Mouse (Mus musculus): ENCODE results near the gene Adgrf3. TPM values are rescaled to one million over a fixed set of nuclear protein-coding genes. Genes with fewer than 3 reads are reported as not detected.

Gene Adgrf3
- polyA plus RNA-seq (2016; fragmentation: Nextera tagmentation; extraction: Ambion mirVana): 0.18 TPM in 1 of 2 replicates, not detected in the other

- no peak within 1 kb of the TSS for H3K4me3 ChIP-seq
- no peaks in the 10 kb centered on the region for H3K9me3 ChIP-seq
- H3K4me2 ChIP-seq (replicated peaks): no peak within 1 kb of the TSS
- no peaks in the 10 kb centered on the region for H3K4me1 ChIP-seq
- no peak within 1 kb of the TSS for H3K9ac ChIP-seq
- no peaks in the 10 kb centered on the region for H3K27me3 ChIP-seq
- no peak within 1 kb of the TSS for H3K27ac ChIP-seq
- WGBS: 41% methylated on average over 5 of the region's 5 CpGs
- no peak for ATAC-seq (ENCODE audit: insufficient number of reproducible peaks, insufficient read depth, low FRiP score, low TSS enrichment)
- H3K36me3 ChIP-seq: no peaks in the 10 kb centered on the region
Measured at GRCm38 (mm10) chr5:30205493-30205892, at the start of gene Adgrf3. Gene Adgrf3 (minus strand): TSS chr5:30205722.

- no peaks in the 10 kb centered on the region for H3K9me3 ChIP-seq
- H3K4me2 ChIP-seq (replicated peaks): no peak overlapping the region
- H3K27ac ChIP-seq: no peak overlapping the region
- 0 out of 2 replicates have a peak, but pooled peaks cover 4% of the 10 kb centered on the region for H3K4me1 ChIP-seq
- 97% methylated on average over 1 of the region's 1 CpGs for WGBS
- no peak overlapping the region for H3K9ac ChIP-seq
- no peaks in the 10 kb centered on the region for H3K27me3 ChIP-seq
- no peak for ATAC-seq (ENCODE audit: insufficient number of reproducible peaks, insufficient read depth, low FRiP score, low TSS enrichment)
- H3K4me3 ChIP-seq: no peak overlapping the region
- peaks cover 11% of the 10 kb centered on the region; the same call in 1 of the 2 replicates for H3K36me3 ChIP-seq
Measured at GRCm38 (mm10) chr5:30247666-30248065, 42.1 kb upstream of the Adgrf3 start.

- 87% methylated on average over 9 of the region's 9 CpGs for WGBS
- peaks cover 6% of the 10 kb centered on the region; the same call in 1 of the 2 replicates for H3K36me3 ChIP-seq
Measured at GRCm38 (mm10) chr5:30245861-30246416, 40.4 kb upstream of the Adgrf3 start.

GRCm38 (mm10) chr5:30243741-30244140, 38.2 kb upstream of the Adgrf3 start:
- H3K4me2 ChIP-seq (replicated peaks): no peak overlapping the region
- H3K27me3 ChIP-seq: no peaks in the 10 kb centered on the region
- H3K9ac ChIP-seq: no peak overlapping the region
- 0 out of 2 replicates have a peak, but pooled peaks cover 4% of the 10 kb centered on the region for H3K4me1 ChIP-seq
- WGBS: 78% methylated on average over 9 of the region's 9 CpGs
- H3K27ac ChIP-seq: no peak overlapping the region
- peaks cover 1% of the 10 kb centered on the region; the same call in 1 of the 2 replicates for H3K36me3 ChIP-seq
- H3K4me3 ChIP-seq: no peak overlapping the region
- ATAC-seq (ENCODE audit: insufficient number of reproducible peaks, insufficient read depth, low FRiP score, low TSS enrichment): no peak
- H3K9me3 ChIP-seq: no peaks in the 10 kb centered on the region

More at GRCm38 (mm10) chr5:30245861-30246416, 40.4 kb upstream of the Adgrf3 start:
- Histone ChIP-seq H3K9ac (no peak overlapping the region), H3K9me3 (no peaks in the 10 kb centered on the region), H3K27ac (no peak overlapping the region), H3K4me2 (replicated peaks) (no peak overlapping the region), H3K4me1 (0 out of 2 replicates have a peak, but pooled peaks cover 4% of the 10 kb centered on the region), H3K4me3 (no peak overlapping the region), H3K27me3 (no peaks in the 10 kb centered on the region)
- no peak for ATAC-seq (ENCODE audit: insufficient number of reproducible peaks, insufficient read depth, low FRiP score, low TSS enrichment)

GRCm38 (mm10) chr5:30242410-30242809, 36.9 kb upstream of the Adgrf3 start:
- no peak for ATAC-seq (ENCODE audit: insufficient number of reproducible peaks, insufficient read depth, low FRiP score, low TSS enrichment)
- WGBS: 82% methylated on average over 1 of the region's 1 CpGs
- H3K4me3 ChIP-seq: no peak overlapping the region
- H3K36me3 ChIP-seq: no peaks in the 10 kb centered on the region
- no peak overlapping the region for H3K27ac ChIP-seq
- H3K9ac ChIP-seq: no peak overlapping the region
- H3K4me2 ChIP-seq (replicated peaks): no peak overlapping the region
- H3K27me3 ChIP-seq: no peaks in the 10 kb centered on the region
- no peaks in the 10 kb centered on the region for H3K9me3 ChIP-seq
- 0 out of 2 replicates have a peak, but pooled peaks cover 4% of the 10 kb centered on the region for H3K4me1 ChIP-seq

DNA sequence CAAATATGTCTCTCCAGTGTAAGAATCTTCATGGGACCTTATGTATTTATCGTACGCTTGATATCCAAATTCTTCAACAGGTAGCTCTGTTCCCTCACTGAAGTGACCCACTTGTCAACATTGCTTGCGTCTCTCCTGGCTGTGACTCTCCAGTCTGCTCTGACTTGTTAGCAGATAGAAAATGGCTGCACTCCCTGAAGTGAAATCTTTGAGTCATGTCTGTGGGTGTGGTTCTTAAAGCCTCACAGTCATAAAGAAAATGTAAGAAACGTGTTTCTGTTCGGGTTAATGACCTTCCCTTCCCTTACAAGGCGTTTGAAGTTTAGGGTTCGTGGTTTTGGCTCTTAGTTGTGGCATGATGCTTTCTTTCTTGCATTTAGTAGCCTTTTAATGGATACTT, 35.0 kb upstream of the Adgrf3 start:
- ATAC-seq (ENCODE audit: insufficient number of reproducible peaks, insufficient read depth, low FRiP score, low TSS enrichment): no peak
- no peaks in the 10 kb centered on the region for H3K27me3 ChIP-seq
- H3K4me1 ChIP-seq: 0 out of 2 replicates have a peak, but pooled peaks cover 3% of the 10 kb centered on the region
- no peaks in the 10 kb centered on the region for H3K9me3 ChIP-seq
- no peak overlapping the region for H3K27ac ChIP-seq
- H3K36me3 ChIP-seq: no peaks in the 10 kb centered on the region
- H3K4me3 ChIP-seq: no peak overlapping the region
- H3K9ac ChIP-seq: no peak overlapping the region
- 88% methylated on average over 7 of the region's 7 CpGs for WGBS
- no peak overlapping the region for H3K4me2 ChIP-seq (replicated peaks)

- Histone ChIP-seq H3K27me3 (no peaks in the 10 kb centered on the region), H3K4me1 (peaks cover 9% of the 10 kb centered on the region), H3K36me3 (no peaks in the 10 kb centered on the region), H3K27ac (no peak overlapping the region), H3K9ac (no peak overlapping the region), H3K4me3 (no peak overlapping the region), H3K9me3 (no peaks in the 10 kb centered on the region), H3K4me2 (replicated peaks) (no peak overlapping the region)
- no peak for ATAC-seq (ENCODE audit: insufficient number of reproducible peaks, insufficient read depth, low FRiP score, low TSS enrichment)
- 97% methylated on average over 5 of the region's 5 CpGs for WGBS
Measured at GRCm38 (mm10) chr5:30238533-30238932, 33.0 kb upstream of the Adgrf3 start.

DNA sequence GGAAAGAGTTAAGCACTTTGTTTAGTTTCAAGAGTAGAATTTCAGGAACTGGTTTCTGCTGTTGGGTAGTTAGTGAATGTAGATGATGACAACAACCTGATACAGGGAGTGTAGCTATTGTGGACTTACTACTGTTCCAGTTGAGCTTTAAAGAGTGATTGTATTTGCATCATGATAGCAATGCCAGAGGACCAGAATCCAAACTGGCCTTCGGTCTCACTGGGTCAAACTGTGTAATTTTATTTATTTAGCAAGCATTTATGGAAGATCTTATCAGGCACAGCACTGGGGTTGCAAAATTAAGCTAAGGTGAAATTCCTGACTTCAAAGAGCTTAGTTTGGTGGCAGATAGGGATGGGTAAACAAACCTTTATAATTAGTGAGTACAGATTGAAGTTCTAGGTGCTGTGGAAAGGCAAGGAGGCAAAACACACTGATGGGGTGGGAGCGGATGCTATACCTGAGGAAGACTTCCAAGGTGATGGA, 30.2 kb upstream of the Adgrf3 start:
- peaks cover 14% of the 10 kb centered on the region for H3K4me1 ChIP-seq
- 87% methylated on average over 2 of the region's 2 CpGs for WGBS
- H3K27me3 ChIP-seq: no peaks in the 10 kb centered on the region
- H3K4me3 ChIP-seq: no peak overlapping the region
- no peak overlapping the region for H3K4me2 ChIP-seq (replicated peaks)
- no peak overlapping the region for H3K9ac ChIP-seq
- H3K9me3 ChIP-seq: no peaks in the 10 kb centered on the region
- H3K27ac ChIP-seq: no peak overlapping the region
- no peak for ATAC-seq (ENCODE audit: insufficient number of reproducible peaks, insufficient read depth, low FRiP score, low TSS enrichment)
- H3K36me3 ChIP-seq: no peaks in the 10 kb centered on the region

- Histone ChIP-seq H3K4me2 (replicated peaks) (peak overlapping the region; percentile 74), H3K36me3 (0 out of 2 replicates have a peak, but pooled peaks cover 2% of the 10 kb centered on the region), H3K9me3 (no peaks in the 10 kb centered on the region), H3K9ac (no peak overlapping the region), H3K27me3 (no peaks in the 10 kb centered on the region), H3K4me1 (peaks cover 14% of the 10 kb centered on the region), H3K27ac (no peak overlapping the region), H3K4me3 (peak overlapping the region; percentile 67)
- no peak for ATAC-seq (ENCODE audit: insufficient number of reproducible peaks, insufficient read depth, low FRiP score, low TSS enrichment)
- 73% methylated on average over 8 of the region's 8 CpGs for WGBS
Measured at GRCm38 (mm10) chr5:30233979-30234378, 28.5 kb upstream of the Adgrf3 start.

GRCm38 (mm10) chr5:30233042-30233441, 27.5 kb upstream of the Adgrf3 start:
- 7% methylated on average over 15 of the region's 15 CpGs for WGBS

GRCm38 (mm10) chr5:30232271-30232971, 26.9 kb upstream of the Adgrf3 start, which contains the start of gene Selenoi:
Gene Selenoi (plus strand): TSS chr5:30232581.
- H3K36me3 ChIP-seq: 0 out of 2 replicates have a peak, but pooled peaks cover 2% of the 10 kb centered on the region
- 4% methylated on average over 64 of the region's 71 CpGs for WGBS
- H3K9me3 ChIP-seq: no peaks in the 10 kb centered on the region
- H3K27ac ChIP-seq: peak within 1 kb of the TSS; percentile 88
- peak within 1 kb of the TSS; percentile 67 for H3K4me3 ChIP-seq
- peak; percentile 99 for ATAC-seq (ENCODE audit: insufficient number of reproducible peaks, insufficient read depth, low FRiP score, low TSS enrichment)
- H3K4me2 ChIP-seq (replicated peaks): peak within 1 kb of the TSS; percentile 74
- no peaks in the 10 kb centered on the region for H3K27me3 ChIP-seq
- peak within 1 kb of the TSS; percentile 71 for H3K9ac ChIP-seq
- peaks cover 14% of the 10 kb centered on the region for H3K4me1 ChIP-seq

More at GRCm38 (mm10) chr5:30233042-30233441, 27.5 kb upstream of the Adgrf3 start:
- H3K4me3 ChIP-seq: peak overlapping the region; percentile 67
- peak overlapping the region; percentile 88 for H3K27ac ChIP-seq
- H3K4me2 ChIP-seq (replicated peaks): peak overlapping the region; percentile 74
- no peak for ATAC-seq (ENCODE audit: insufficient number of reproducible peaks, insufficient read depth, low FRiP score, low TSS enrichment)
- no peaks in the 10 kb centered on the region for H3K9me3 ChIP-seq
- peaks cover 14% of the 10 kb centered on the region for H3K4me1 ChIP-seq
- H3K27me3 ChIP-seq: no peaks in the 10 kb centered on the region
- H3K9ac ChIP-seq: peak overlapping the region; percentile 71
- 0 out of 2 replicates have a peak, but pooled peaks cover 2% of the 10 kb centered on the region for H3K36me3 ChIP-seq
